Mouse (Mus musculus) macrophage (primary cell): Measurements from ENCODE around the gene Srpk2. TPM values are rescaled to one million over a fixed set of nuclear protein-coding genes. Genes with fewer than 3 reads are reported as not detected.

Experiments
- H3K27ac ChIP-seq: fragments of 350-480 bp; formaldehyde crosslinking; 2 replicates; pipeline ENCODE4 v1.9.0; 2021
- H3K36me3 ChIP-seq: fragments of 350-480 bp; formaldehyde crosslinking; 2 replicates; pipeline ENCODE4 v1.9.0; 2021; ENCODE audit errors: inconsistent target
- H3K4me3 ChIP-seq: fragments of 350-480 bp; formaldehyde crosslinking; 2 replicates; pipeline ENCODE4 v1.9.0; 2021; ENCODE audit errors: inconsistent target
- H3K79me2 ChIP-seq: fragments of 350-480 bp; formaldehyde crosslinking; 2 replicates; pipeline ENCODE4 v1.9.0; 2021; ENCODE audit errors: inconsistent target
- WGBS: methylation state at CpG from one replicate; pipeline ENCODE4 v1.1.7; 2026; ENCODE audit warnings: inconsistent platforms; ENCODE audit not compliant: missing documents; 5-methylcytosine and 5-hydroxymethylcytosine counted together
- polyA plus RNA-seq: library from polyadenylated mRNA; stranded (reverse); fragments of 250-400 nt; gene quantifications from 3 replicates; pipeline ENCODE4 v1.2.4, GENCODE M21; 2018; ENCODE audit warnings: inconsistent platforms

Srpk2 gene
- polyA plus RNA-seq, 1 experiment from 2014 or later = 20.3 TPM

GRCm38 (mm10) chr5:23502317-23502937 is 182.0 kb downstream of the Srpk2 start:
- WGBS = 95% methylated on average over 5 of the region's 13 CpGs

GRCm38 (mm10) chr5:23501582-23502316 is 182.7 kb downstream of the Srpk2 start:
- WGBS = 92% methylated on average over 13 of the region's 13 CpGs
- Histone ChIP-seq H3K4me3 (no peak overlapping the region), H3K27ac (no peak overlapping the region), H3K79me2 (no peaks in the 10 kb centered on the region), H3K36me3 (peaks cover 75% of the 10 kb centered on the region)

More at GRCm38 (mm10) chr5:23502317-23502937, 182.0 kb downstream of the Srpk2 start:
- Histone ChIP-seq H3K4me3 (no peak overlapping the region), H3K36me3 (peaks cover 68% of the 10 kb centered on the region), H3K27ac (no peak overlapping the region), H3K79me2 (no peaks in the 10 kb centered on the region)

- Histone ChIP-seq H3K36me3 (peaks cover 85% of the 10 kb centered on the region), H3K27ac (no peak overlapping the region), H3K4me3 (no peak overlapping the region), H3K79me2 (no peaks in the 10 kb centered on the region)
- WGBS = 66% methylated on average over 6 of the region's 6 CpGs
Observed at GRCm38 (mm10) chr5:23500715-23501114, 183.7 kb downstream of the Srpk2 start.

GRCm38 (mm10) chr5:23499257-23499656 is 185.2 kb downstream of the Srpk2 start:
- Histone ChIP-seq H3K4me3 (no peak overlapping the region), H3K36me3 (peaks cover 93% of the 10 kb centered on the region), H3K79me2 (no peaks in the 10 kb centered on the region; the same call in 1 of the 2 replicates), H3K27ac (no peak overlapping the region)
- 93% methylated on average over 16 of the region's 16 CpGs for WGBS

GRCm38 (mm10) chr5:23497920-23498319 is 186.5 kb downstream of the Srpk2 start:
- WGBS = 90% methylated on average over 8 of the region's 10 CpGs
- H3K4me3 ChIP-seq = no peak overlapping the region
- no peak overlapping the region for H3K27ac ChIP-seq
- H3K79me2 ChIP-seq = no peaks in the 10 kb centered on the region; the same call in 1 of the 2 replicates
- peaks cover 93% of the 10 kb centered on the region for H3K36me3 ChIP-seq

- Histone ChIP-seq H3K27ac (no peak overlapping the region), H3K79me2 (no peaks in the 10 kb centered on the region; the same call in 1 of the 2 replicates), H3K4me3 (no peak overlapping the region), H3K36me3 (peaks cover 94% of the 10 kb centered on the region)
- 94% methylated on average over 5 of the region's 5 CpGs for WGBS
Observed at GRCm38 (mm10) chr5:23496933-23497332, 187.5 kb downstream of the Srpk2 start.

GRCm38 (mm10) chr5:23496396-23496795 is 188.0 kb downstream of the Srpk2 start:
- Histone ChIP-seq H3K27ac (no peak overlapping the region), H3K79me2 (no peaks in the 10 kb centered on the region; the same call in 1 of the 2 replicates), H3K36me3 (peaks cover 92% of the 10 kb centered on the region), H3K4me3 (no peak overlapping the region)
- 87% methylated on average over 3 of the region's 3 CpGs for WGBS

- Histone ChIP-seq H3K36me3 (peaks cover 86% of the 10 kb centered on the region), H3K4me3 (no peak overlapping the region)
- WGBS = 71% methylated on average over 2 of the region's 2 CpGs
Observed at GRCm38 (mm10) chr5:23490797-23491196, 193.6 kb downstream of the Srpk2 start.

GRCm38 (mm10) chr5:23489231-23489630 is 195.2 kb downstream of the Srpk2 start:
- WGBS = 98% methylated on average over 4 of the region's 4 CpGs
- Histone ChIP-seq H3K4me3 (no peak overlapping the region), H3K36me3 (peaks cover 89% of the 10 kb centered on the region), H3K79me2 (no peaks in the 10 kb centered on the region), H3K27ac (no peak overlapping the region)

More at GRCm38 (mm10) chr5:23490797-23491196, 193.6 kb downstream of the Srpk2 start:
- Histone ChIP-seq H3K27ac (no peak overlapping the region), H3K79me2 (no peaks in the 10 kb centered on the region; the same call in 1 of the 2 replicates)

GRCm38 (mm10) chr5:23483811-23484210 is 200.6 kb downstream of the Srpk2 start:
- Histone ChIP-seq H3K79me2 (no peaks in the 10 kb centered on the region), H3K27ac (no peak overlapping the region), H3K36me3 (peaks cover 90% of the 10 kb centered on the region), H3K4me3 (no peak overlapping the region)
- 75% methylated on average over 5 of the region's 7 CpGs for WGBS

GRCm38 (mm10) chr5:23473098-23473873 is 211.1 kb downstream of the Srpk2 start:
- WGBS = 58% methylated on average over 6 of the region's 6 CpGs
- Histone ChIP-seq H3K36me3 (peaks cover 68% of the 10 kb centered on the region), H3K4me3 (no peak overlapping the region), H3K27ac (no peak overlapping the region), H3K79me2 (peaks cover 37% of the 10 kb centered on the region; the same call in 1 of the 2 replicates)

- H3K79me2 ChIP-seq = peaks cover 92% of the 10 kb centered on the region
- WGBS = 88% methylated on average over 4 of the region's 4 CpGs
Observed at GRCm38 (mm10) chr5:23466546-23466945, 217.9 kb downstream of the Srpk2 start.

GRCm38 (mm10) chr5:23464743-23465142 is 219.7 kb downstream of the Srpk2 start:
- Histone ChIP-seq H3K36me3 (peaks cover 37% of the 10 kb centered on the region), H3K79me2 (peaks cover 93% of the 10 kb centered on the region), H3K4me3 (no peak overlapping the region), H3K27ac (no peak overlapping the region)
- WGBS = 98% methylated on average over 7 of the region's 8 CpGs

More at GRCm38 (mm10) chr5:23466546-23466945, 217.9 kb downstream of the Srpk2 start:
- H3K27ac ChIP-seq = no peak overlapping the region
- H3K4me3 ChIP-seq = no peak overlapping the region
- H3K36me3 ChIP-seq = peaks cover 54% of the 10 kb centered on the region

- H3K4me3 ChIP-seq = no peak overlapping the region
- H3K36me3 ChIP-seq = peaks cover 36% of the 10 kb centered on the region
- H3K27ac ChIP-seq = no peak overlapping the region
- peaks cover 97% of the 10 kb centered on the region for H3K79me2 ChIP-seq
- 97% methylated on average over 3 of the region's 3 CpGs for WGBS
Observed at GRCm38 (mm10) chr5:23464247-23464646, 220.2 kb downstream of the Srpk2 start.
